Mouse (Mus musculus) neural tube, embryonic 11.5 days (tissue): ENCODE measurements around the gene Ovol2. TPM values are rescaled to one million over a fixed set of nuclear protein-coding genes. Genes with fewer than 3 reads are reported as not detected.

Source experiments
- ATAC-seq: fragments of 200-750 bp; cut with Nextera tagmentation; 2 replicates; pipeline ENCODE4 v1.8.0; 2017; ENCODE audit warnings: moderate number of reproducible peaks, mild to moderate bottlenecking, moderate TSS enrichment, moderate library complexity; ENCODE audit not compliant: insufficient read depth, low FRiP score, low TSS enrichment
- DNase-seq: peaks from one replicate; pipeline ENCODE4 v3.0.0-alpha.2; 2015; ENCODE audit warnings: low spot score
- H3K27ac ChIP-seq: fragments of 300-500 bp; sonication (generic); 2 replicates; pipeline ENCODE4 v1.5.1; 2014; ENCODE audit warnings: low read depth, mild to moderate bottlenecking, low read length
- H3K27me3 ChIP-seq: fragments of 300-500 bp; sonication (generic); 2 replicates; pipeline ENCODE4 v1.6.1; 2014; ENCODE audit warnings: mild to moderate bottlenecking, low read length, mixed read lengths; ENCODE audit not compliant: control insufficient read depth, insufficient read depth
- H3K36me3 ChIP-seq: fragments of 300-500 bp; sonication (generic); 2 replicates; pipeline ENCODE4 v1.6.1; 2014; ENCODE audit warnings: mild to moderate bottlenecking, low read length, moderate library complexity, mixed read lengths; ENCODE audit not compliant: control insufficient read depth, insufficient read depth
- H3K4me1 ChIP-seq: fragments of 300-500 bp; sonication (generic); 2 replicates; pipeline ENCODE4 v1.6.1; 2014; ENCODE audit warnings: low read length, mixed read lengths; ENCODE audit not compliant: control insufficient read depth, insufficient read depth
- H3K4me2 ChIP-seq: fragments of 300-500 bp; sonication (generic); 2 replicates; pipeline ENCODE4 v1.6.1; 2014; ENCODE audit warnings: low read depth, mild to moderate bottlenecking, moderate library complexity
- H3K4me3 ChIP-seq: fragments of 300-500 bp; sonication (generic); 2 replicates; pipeline ENCODE4 v1.5.1; 2014; ENCODE audit warnings: low read depth, low read length
- H3K9ac ChIP-seq: fragments of 300-500 bp; sonication (generic); 2 replicates; pipeline ENCODE4 v1.6.1; 2014; ENCODE audit warnings: mild to moderate bottlenecking, low read length
- H3K9me3 ChIP-seq: fragments of 300-500 bp; sonication (generic); 2 replicates; pipeline ENCODE4 v1.6.1; 2016; ENCODE audit warnings: low read length; ENCODE audit not compliant: control insufficient read depth
- WGBS: fragments of 180-500 bp; shearing (Covaris S2); extraction: QIAGEN DNeasy Blood & Tissue Kit; methylation state at CpG from one replicate; pipeline ENCODE4 v1.1.7; 2014; 5-methylcytosine and 5-hydroxymethylcytosine counted together
- polyA plus RNA-seq: library from polyadenylated mRNA; unstranded; fragments of >200 nt; fragmentation: Nextera tagmentation; extraction: Ambion mirVana; gene quantifications from 2 replicates; pipeline ENCODE4 v1.2.1, GENCODE M21; 2014

The Ovol2 gene
- polyA plus RNA-seq, 1 experiment from 2014 or later, result not detected

DNA sequence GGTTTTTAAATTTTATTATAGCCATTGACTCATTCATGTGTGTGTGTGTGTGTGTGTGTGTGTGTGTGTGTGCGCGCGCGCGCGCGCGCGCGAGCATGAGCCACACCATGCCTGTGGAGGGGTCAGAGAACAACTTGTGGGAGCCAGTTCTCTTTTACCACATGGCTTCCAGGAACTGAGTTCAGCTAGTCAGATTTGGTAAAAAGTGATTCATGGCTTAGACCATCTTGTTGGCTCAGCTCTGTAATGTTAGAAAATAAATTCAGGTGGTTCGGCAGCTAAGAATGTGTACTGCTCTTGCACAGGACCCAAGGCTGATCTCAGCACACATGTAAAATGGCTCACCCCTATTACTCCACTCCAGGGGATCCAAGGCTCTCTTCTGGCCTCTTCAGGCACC lies 30.8 kb downstream of the Ovol2 start:
- Histone ChIP-seq H3K27me3 (no peaks in the 10 kb centered on the region), H3K9ac (no peak overlapping the region), H3K9me3 (no peaks in the 10 kb centered on the region), H3K4me2 (no peak overlapping the region), H3K27ac (no peak overlapping the region), H3K4me1 (no peaks in the 10 kb centered on the region), H3K36me3 (no peaks in the 10 kb centered on the region), H3K4me3 (no peak overlapping the region)
- no peak for ATAC-seq
- WGBS, result 95% methylated on average over 11 of the region's 11 CpGs
- no peak for DNase-seq

DNA sequence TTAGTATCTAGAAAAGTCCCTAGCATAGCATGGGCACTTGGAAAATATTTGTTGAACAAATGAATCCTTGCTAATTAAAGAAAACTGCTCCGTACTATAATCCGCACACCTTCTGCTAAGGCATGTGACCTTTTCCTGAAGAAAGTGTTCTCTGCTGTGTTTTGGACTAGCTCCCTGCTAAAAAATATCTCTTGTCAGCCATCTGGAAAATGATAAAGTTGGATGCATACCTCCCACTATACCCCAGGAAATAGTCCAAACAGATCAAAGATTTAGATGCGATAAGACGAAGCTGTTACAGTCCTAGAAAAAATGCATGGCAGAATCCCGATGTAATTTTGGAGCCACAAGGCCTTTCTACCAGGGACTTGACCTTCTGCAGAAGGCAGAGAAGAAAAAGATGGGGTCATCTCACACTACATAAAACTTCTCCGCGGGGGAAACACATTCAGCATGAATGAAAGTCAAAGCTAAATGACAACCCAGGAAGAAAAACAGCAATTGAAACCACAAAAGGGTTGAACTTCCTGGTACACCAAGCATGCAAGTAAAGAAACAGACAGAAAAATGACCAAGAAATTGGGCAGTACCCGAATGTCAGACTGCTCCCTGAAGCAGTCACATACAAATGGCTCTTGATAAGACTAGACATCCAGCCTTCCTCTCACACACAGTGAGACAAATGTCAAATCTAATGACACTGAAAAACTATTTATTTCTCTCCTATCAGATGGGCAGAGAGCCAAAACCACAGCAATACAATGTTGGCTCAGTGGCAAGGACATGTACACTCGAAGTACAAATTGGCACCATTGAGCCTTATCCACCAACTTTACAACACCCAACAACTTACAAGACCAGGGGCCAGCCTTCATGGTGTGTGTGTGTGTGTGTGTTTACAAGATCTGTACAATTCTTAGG lies 31.9 kb downstream of the Ovol2 start:
- no peaks in the 10 kb centered on the region for H3K4me1 ChIP-seq
- no peak overlapping the region for H3K27ac ChIP-seq
- H3K9ac ChIP-seq, result no peak overlapping the region
- 78% methylated on average over 9 of the region's 9 CpGs for WGBS
- no peak overlapping the region for H3K4me3 ChIP-seq
- DNase-seq (no peak), ATAC-seq (no peak)
- H3K4me2 ChIP-seq, result no peak overlapping the region
- no peaks in the 10 kb centered on the region for H3K36me3 ChIP-seq
- no peaks in the 10 kb centered on the region for H3K27me3 ChIP-seq
- no peaks in the 10 kb centered on the region for H3K9me3 ChIP-seq

DNA sequence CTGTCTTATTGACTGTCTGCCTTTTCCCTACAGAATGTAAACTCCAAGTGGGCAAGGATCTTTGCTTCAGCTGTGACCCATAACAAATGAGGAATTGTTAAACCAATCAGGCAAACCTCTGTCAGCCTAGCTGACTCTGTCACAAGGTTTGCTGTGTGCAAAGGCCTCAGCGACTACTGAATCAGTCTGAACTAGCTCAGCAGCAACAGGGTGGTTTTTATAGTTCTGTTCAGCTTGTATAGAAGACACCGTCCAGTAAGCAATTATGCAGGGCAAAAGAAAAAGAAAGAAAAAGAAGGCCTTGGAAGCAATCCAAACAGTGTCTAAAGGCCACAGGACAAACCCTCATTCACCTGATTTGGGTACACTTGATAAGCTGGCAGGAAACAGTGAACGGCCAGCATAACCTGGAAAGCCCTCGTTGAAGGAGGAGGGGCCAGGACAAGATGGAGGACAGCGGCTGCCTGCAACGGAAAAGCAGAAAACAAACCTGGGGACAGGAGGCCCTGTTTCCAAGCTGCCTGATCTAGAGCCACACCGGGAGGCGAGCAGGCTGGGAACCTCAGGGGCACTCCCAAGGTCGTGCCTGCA lies 36.7 kb downstream of the Ovol2 start:
- no peak overlapping the region for H3K4me2 ChIP-seq
- no peak overlapping the region for H3K27ac ChIP-seq
- H3K4me3 ChIP-seq, result no peak overlapping the region
- no peaks in the 10 kb centered on the region for H3K36me3 ChIP-seq
- no peaks in the 10 kb centered on the region for H3K9me3 ChIP-seq
- no peaks in the 10 kb centered on the region for H3K4me1 ChIP-seq
- H3K9ac ChIP-seq, result no peak overlapping the region
- H3K27me3 ChIP-seq, result no peaks in the 10 kb centered on the region
- DNase-seq (no peak), ATAC-seq (no peak)
- 70% methylated on average over 9 of the region's 9 CpGs for WGBS

DNA sequence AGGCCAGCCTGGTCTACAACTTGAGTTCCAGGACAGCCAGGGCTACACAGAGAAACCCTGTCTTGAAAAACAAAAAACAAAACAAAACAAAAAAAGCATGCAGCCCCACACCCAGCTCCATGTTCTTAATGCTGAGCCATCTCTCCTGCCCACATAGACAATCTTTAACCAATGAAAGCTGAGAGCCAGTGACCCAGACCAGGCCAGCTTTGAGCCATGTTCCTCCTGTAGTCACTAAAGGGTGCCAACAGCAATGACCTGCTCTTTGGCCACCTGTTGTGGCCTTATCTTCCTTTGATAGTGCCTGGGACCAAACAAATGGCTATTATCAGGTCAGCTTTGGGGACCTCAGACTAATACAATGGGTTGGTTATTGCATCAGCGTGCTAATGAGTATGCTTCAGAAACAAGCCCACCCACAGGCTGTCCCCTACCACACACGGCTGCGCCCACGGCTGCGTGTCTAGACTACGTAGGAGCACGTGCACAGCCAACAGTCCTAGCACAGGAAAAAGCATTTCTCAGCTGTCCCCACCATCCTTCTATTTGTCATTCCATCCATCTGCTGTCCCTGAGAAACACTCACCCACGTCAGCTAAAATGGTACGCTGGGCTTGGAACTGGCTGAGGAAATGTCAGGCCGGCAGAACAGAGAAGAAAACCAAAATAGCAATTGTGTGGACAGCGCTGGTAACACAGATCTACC lies 40.2 kb downstream of the Ovol2 start:
- no peaks in the 10 kb centered on the region for H3K27me3 ChIP-seq
- H3K9ac ChIP-seq, result no peak overlapping the region
- H3K4me1 ChIP-seq, result no peaks in the 10 kb centered on the region
- WGBS, result 84% methylated on average over 11 of the region's 11 CpGs
- no peak for ATAC-seq
- no peak overlapping the region for H3K4me2 ChIP-seq
- H3K36me3 ChIP-seq, result no peaks in the 10 kb centered on the region
- DNase-seq, result no peak
- H3K9me3 ChIP-seq, result no peaks in the 10 kb centered on the region
- H3K4me3 ChIP-seq, result no peak overlapping the region
- H3K27ac ChIP-seq, result no peak overlapping the region

DNA sequence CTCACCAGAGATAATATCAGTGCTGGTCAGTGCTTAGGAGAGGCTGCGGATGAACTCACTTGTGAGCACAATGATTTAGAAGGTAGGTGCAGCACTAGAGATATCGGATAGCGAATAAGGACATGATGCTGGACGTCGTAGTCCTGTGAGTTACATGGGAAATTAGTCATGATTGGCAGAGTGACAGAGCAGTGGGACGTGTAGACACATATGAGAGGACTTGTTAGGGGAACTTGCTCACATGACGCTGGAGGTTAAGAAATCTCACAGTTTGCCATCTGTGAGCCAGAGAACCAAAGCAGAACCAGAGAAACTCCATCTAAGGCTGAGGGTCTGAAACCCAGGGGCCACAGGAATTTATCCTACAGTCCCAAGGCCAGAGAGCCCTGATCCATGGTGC lies 41.6 kb downstream of the Ovol2 start:
- no peak overlapping the region for H3K4me3 ChIP-seq
- H3K4me2 ChIP-seq, result no peak overlapping the region
- no peaks in the 10 kb centered on the region for H3K27me3 ChIP-seq
- H3K27ac ChIP-seq, result no peak overlapping the region
- no peaks in the 10 kb centered on the region for H3K4me1 ChIP-seq
- 91% methylated on average over 7 of the region's 7 CpGs for WGBS
- ATAC-seq (no peak), DNase-seq (no peak)
- H3K9me3 ChIP-seq, result no peaks in the 10 kb centered on the region
- no peak overlapping the region for H3K9ac ChIP-seq
- no peaks in the 10 kb centered on the region for H3K36me3 ChIP-seq

DNA sequence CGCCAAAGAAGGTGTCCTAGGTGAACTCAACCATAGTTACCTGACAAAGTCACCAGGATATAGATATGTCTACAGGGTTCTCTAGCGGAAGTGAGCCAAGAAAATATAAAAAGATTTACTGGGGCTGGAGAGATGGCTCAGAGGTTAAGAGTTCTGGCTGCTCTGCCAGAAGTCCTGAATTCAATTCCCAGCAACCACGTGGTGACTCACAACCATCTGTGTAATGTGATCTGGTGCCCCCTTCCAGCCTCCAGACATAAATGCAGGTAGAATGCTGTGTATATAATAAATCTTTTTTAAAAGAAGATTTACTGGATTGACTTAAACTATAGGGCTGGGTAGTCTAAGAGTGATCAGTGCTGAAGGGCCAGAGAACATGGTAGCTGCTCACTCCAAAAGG lies 50.5 kb downstream of the Ovol2 start:
- Histone ChIP-seq H3K36me3 (0 out of 2 replicates have a peak, but pooled peaks cover 3% of the 10 kb centered on the region), H3K27ac (no peak overlapping the region), H3K4me1 (no peaks in the 10 kb centered on the region), H3K9me3 (no peaks in the 10 kb centered on the region), H3K9ac (no peak overlapping the region), H3K27me3 (no peaks in the 10 kb centered on the region), H3K4me3 (no peak overlapping the region), H3K4me2 (no peak overlapping the region)
- WGBS, result 74% methylated on average over 3 of the region's 3 CpGs
- ATAC-seq (no peak), DNase-seq (no peak)

DNA sequence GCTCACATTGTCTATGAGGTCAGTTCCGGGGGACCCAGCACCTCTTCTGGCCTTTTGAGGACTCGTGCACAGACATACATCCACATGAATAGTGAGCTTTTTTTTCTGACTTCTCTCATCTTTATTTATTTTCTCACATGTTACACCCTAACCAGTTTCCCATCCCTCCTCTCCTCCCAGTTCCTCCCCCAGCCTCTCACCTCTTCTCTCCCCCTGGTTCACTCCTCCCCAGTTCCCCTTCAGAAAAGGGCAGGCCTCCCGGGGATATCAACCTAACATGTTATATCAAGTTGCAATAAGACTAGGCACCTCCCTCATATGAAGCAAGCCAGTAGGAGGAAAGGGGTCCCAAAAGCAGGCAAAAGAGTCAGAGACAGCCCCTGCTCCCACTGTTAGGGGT lies 51.4 kb downstream of the Ovol2 start:
- ATAC-seq (no peak), DNase-seq (no peak)
- Histone ChIP-seq H3K36me3 (0 out of 2 replicates have a peak, but pooled peaks cover 3% of the 10 kb centered on the region), H3K27ac (no peak overlapping the region), H3K9me3 (no peaks in the 10 kb centered on the region), H3K9ac (no peak overlapping the region), H3K4me3 (no peak overlapping the region), H3K4me2 (no peak overlapping the region), H3K4me1 (no peaks in the 10 kb centered on the region), H3K27me3 (no peaks in the 10 kb centered on the region)
- 83% methylated on average over 3 of the region's 3 CpGs for WGBS

DNA sequence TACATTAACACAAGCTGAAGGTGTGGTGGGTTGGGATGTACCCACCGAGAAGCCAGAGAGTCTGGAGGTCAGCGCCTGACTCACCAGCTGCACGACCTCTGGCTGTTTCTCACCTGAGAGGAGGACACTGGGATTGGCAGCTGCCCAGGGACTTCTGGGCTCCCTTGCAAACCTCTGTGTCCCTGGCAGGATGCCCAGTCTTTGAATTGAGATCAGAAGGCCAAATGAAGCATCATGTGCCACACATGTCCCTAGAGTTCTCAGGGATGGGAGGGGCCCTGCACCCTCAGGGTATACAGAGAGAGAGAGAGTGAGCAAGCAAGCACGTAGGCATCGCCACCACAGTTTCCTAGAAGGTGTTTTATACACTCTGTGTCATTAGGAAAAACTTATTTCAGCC lies 52.2 kb downstream of the Ovol2 start:
- Histone ChIP-seq H3K4me3 (no peak overlapping the region), H3K9me3 (no peaks in the 10 kb centered on the region), H3K36me3 (0 out of 2 replicates have a peak, but pooled peaks cover 3% of the 10 kb centered on the region), H3K27ac (no peak overlapping the region), H3K27me3 (no peaks in the 10 kb centered on the region), H3K9ac (no peak overlapping the region), H3K4me1 (no peaks in the 10 kb centered on the region), H3K4me2 (no peak overlapping the region)
- ATAC-seq (no peak), DNase-seq (no peak)
- WGBS, result 92% methylated on average over 5 of the region's 5 CpGs
